16 mouse cellular contexts compared by ENCODE assay signal in genomic region chr16:30052839-30053511, GRCm38 (mm10). TPM values are rescaled to one million over a fixed set of nuclear protein-coding genes. Genes with fewer than 3 reads are reported as not detected.
DNase-seq lines count a peak whose midpoint lies in the region; ATAC-seq and TF ChIP-seq lines count a peak whose summit lies in the region.
"Had no signal": no experiment of that assay in that cellular context is flagged by ENCODE, and none has a peak within 500 bp of the region (broad histone marks: within the 10 kb centered on the region; RNA-seq: fewer than 3 reads in every experiment).

No protein-coding gene starts in this region.

- H3K4me3 ChIP-seq in lung, postnatal 0 days (ENCODE audit: low read depth, low read length) = no peak overlapping the region
- H3K4me3 ChIP-seq: embryonic facial prominence, embryonic 12.5 days; hindbrain, embryonic 15.5 days; limb, embryonic 12.5 days; neural tube, embryonic 12.5 days had no signal

- H3K36me3 ChIP-seq in lung, postnatal 0 days (ENCODE audit: insufficient read depth, low read length) = no peaks in the 10 kb centered on the region
- H3K36me3 ChIP-seq: embryonic facial prominence, embryonic 12.5 days; hindbrain, embryonic 15.5 days; limb, embryonic 12.5 days; neural tube, embryonic 12.5 days had no signal

- TF ChIP-seq CTCF in lung, postnatal 0 days (IDR thresholded peaks at IDR 0.05) = no peak

- peak; percentile 42 for DNase-seq in kidney, adult 9 months
- no peak for DNase-seq in kidney, adult 11 months
- DNase-seq in lung, postnatal 0 days (ENCODE audit: low spot score) = peak; percentile 76
- no peak for DNase-seq in lung, postnatal 14 days
- peak; percentile 52 for DNase-seq in lung, postnatal 10 days
- no peak for DNase-seq in spleen, postnatal 36 days (ENCODE audit: low spot score in 2 of 2)
- no peak for DNase-seq in spleen, adult 12 weeks (ENCODE audit: low spot score)
- no peak for DNase-seq in layer of hippocampus, adult 9-11 months
- DNase-seq: cerebellum, adult 2 months; gastrocnemius, postnatal 25 days; thymus, postnatal 4 days had no signal

- H3K27me3 ChIP-seq in lung, postnatal 0 days (replicated peaks; ENCODE audit: insufficient read depth, low read length) = no peaks in the 10 kb centered on the region
- H3K27me3 ChIP-seq: embryonic facial prominence, embryonic 12.5 days had no signal

- H3K9ac ChIP-seq in lung, postnatal 0 days (replicated peaks; ENCODE audit: low read depth) = no peak overlapping the region
- H3K9ac ChIP-seq: embryonic facial prominence, embryonic 12.5 days; hindbrain, embryonic 15.5 days; limb, embryonic 12.5 days; neural tube, embryonic 12.5 days had no signal

- H3K9me3 ChIP-seq in lung, postnatal 0 days (ENCODE audit: low read length) = no peaks in the 10 kb centered on the region
- H3K9me3 ChIP-seq: embryonic facial prominence, embryonic 12.5 days; hindbrain, embryonic 15.5 days; limb, embryonic 12.5 days; neural tube, embryonic 12.5 days had no signal

- H3K4me2 ChIP-seq in lung, postnatal 0 days (replicated peaks; ENCODE audit: low read depth, low read length) = no peak overlapping the region
- H3K4me2 ChIP-seq: embryonic facial prominence, embryonic 12.5 days; hindbrain, embryonic 15.5 days; limb, embryonic 12.5 days; neural tube, embryonic 12.5 days had no signal

- 32% methylated on average over 16 of the region's 16 CpGs for WGBS in lung, postnatal 0 days

- H3K27ac ChIP-seq in lung, postnatal 0 days (ENCODE audit: low read length) = no peak overlapping the region
- H3K27ac ChIP-seq: embryonic facial prominence, embryonic 12.5 days; hindbrain, embryonic 15.5 days; limb, embryonic 12.5 days; neural tube, embryonic 12.5 days had no signal

- peak; percentile 92 for TF ChIP-seq EP300 in lung, postnatal 0 days (IDR thresholded peaks at IDR 0.05)

- peak; percentile 60 for ATAC-seq in lung, postnatal 0 days
- ATAC-seq: midbrain, embryonic 16.5 days had no signal

- peaks cover under 1% of the 10 kb centered on the region; the same call in 1 of the 2 replicates for H3K4me1 ChIP-seq in lung, postnatal 0 days (ENCODE audit: insufficient read depth, low read depth, low read length)
- H3K4me1 ChIP-seq: hindbrain, embryonic 15.5 days; neural tube, embryonic 12.5 days had no signal

RNA-seq across cellular contexts. Expression of gene Hes1, which starts 11.2 kb away (rescaled TPM):
- polyA plus RNA-seq in lung, postnatal 0 days (2015; fragmentation: Nextera tagmentation; extraction: Ambion mirVana) = 89.1 and 93.9 TPM in 2 replicates

Comparison
In these comparisons a context has a peak if more than half of its experiments do, and no peak if none do; other contexts are left out.
1. DNase-seq: peak in kidney, adult 9 months (single experiment), lung, postnatal 0 days (single experiment) and lung, postnatal 10 days (single experiment); none in kidney, adult 11 months (single experiment), lung, postnatal 14 days (single experiment), spleen, postnatal 36 days (0 of 2), spleen, adult 12 weeks (single experiment) and layer of hippocampus, adult 9-11 months (single experiment).